Mouse (Mus musculus) bone marrow macrophage, adult 2 months (primary cell): Measurements from ENCODE around the gene Wnt3a.
A peak's percentile ranks its signal among the peaks of the same experiment; 100 is the strongest.

Experiments
- CTCF ChIP-seq: IDR thresholded peaks from 2 replicates; pipeline ENCODE4 v1.5.1; 2012; ENCODE audit warnings: low read depth, mild to moderate bottlenecking, low read length, moderate library complexity
- POLR2A ChIP-seq: IDR thresholded peaks from 2 replicates; pipeline ENCODE4 v1.6.1; 2012; ENCODE audit warnings: mild to moderate bottlenecking, low read depth, low read length, borderline replicate concordance

GRCm38 (mm10) chr11:59230144-59230760, 60.3 kb downstream of the Wnt3a start:
- TF ChIP-seq CTCF: peak; percentile 84
- no peak for TF ChIP-seq POLR2A
